Mouse (Mus musculus) spleen, adult 2 months (tissue): ENCODE data around the gene Myl12a.

ENCODE experiments used
- CTCF ChIP-seq: fragments of 200-500 bp; IDR thresholded peaks from 2 replicates; pipeline ENCODE4 v1.5.1; 2011; ENCODE audit warnings: mild to moderate bottlenecking, inconsistent platforms; ENCODE audit not compliant: insufficient read depth, insufficient read length, insufficient replicate concordance; ENCODE audit errors: extremely low read depth
- POLR2A ChIP-seq: fragments of 200-500 bp; IDR thresholded peaks from 2 replicates; pipeline ENCODE4 v1.6.1; 2011; ENCODE audit warnings: low read depth, low read length, inconsistent platforms

DNA sequence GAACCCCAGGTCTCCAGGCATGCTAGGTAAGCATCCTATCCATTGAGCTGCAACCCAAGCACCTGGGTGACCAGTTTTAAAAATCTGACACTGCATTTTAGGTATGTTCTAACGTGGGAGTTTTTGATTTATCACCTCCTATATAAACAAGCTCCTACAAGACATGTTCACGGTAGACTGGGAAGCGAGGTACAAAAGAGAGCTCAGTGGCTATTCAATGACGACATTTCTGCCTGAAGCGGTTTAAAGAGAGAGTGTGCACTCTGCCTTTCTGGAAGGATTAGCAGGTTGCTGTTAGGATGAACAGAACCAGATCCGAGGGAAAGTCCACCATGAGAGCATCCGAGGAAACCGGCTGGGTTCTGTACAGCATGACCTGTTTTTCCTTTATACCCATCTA is 54.0 kb downstream of the Myl12a start:
- TF ChIP-seq CTCF (no peak), POLR2A (no peak)
